Comparison of ENCODE assay signal across 10 mouse cellular contexts in the genomic region with DNA sequence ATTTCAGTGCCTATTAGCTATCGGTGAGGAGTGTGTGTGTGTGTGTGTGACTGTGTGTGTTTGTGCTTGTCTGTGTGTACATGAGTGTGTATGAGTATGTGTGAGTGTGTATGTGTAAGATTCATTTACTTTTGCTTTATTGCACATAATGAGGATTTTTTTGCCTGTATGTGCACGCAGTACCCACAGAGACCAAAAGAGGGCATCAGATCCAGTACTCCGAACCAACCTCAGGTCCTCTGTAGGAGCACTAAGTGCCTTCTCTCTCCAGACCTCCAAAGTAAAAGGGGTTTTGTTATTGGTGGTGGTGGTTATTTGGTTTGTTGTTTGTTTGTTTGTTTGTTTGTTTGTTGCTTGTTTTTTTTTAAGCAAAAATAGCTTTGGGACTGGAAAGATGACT. TPM values are rescaled to one million over a fixed set of nuclear protein-coding genes. Genes with fewer than 3 reads are reported as not detected.
DNase-seq lines count a peak whose midpoint lies in the region; ATAC-seq and TF ChIP-seq lines count a peak whose summit lies in the region.
"Had no signal": no experiment of that assay in that cellular context is flagged by ENCODE, and none has a peak within 500 bp of the region (broad histone marks: within the 10 kb centered on the region; RNA-seq: fewer than 3 reads in every experiment).

No protein-coding gene starts in this region.

- 77% methylated on average over 3 of the region's 3 CpGs for WGBS in forebrain, postnatal 0 days
- WGBS in forebrain, embryonic 15.5 days: 75% methylated on average over 3 of the region's 3 CpGs
- WGBS in midbrain, embryonic 11.5 days: 71% methylated on average over 3 of the region's 3 CpGs
- WGBS in midbrain, embryonic 13.5 days: 76% methylated on average over 3 of the region's 3 CpGs
- 69% methylated on average over 3 of the region's 3 CpGs for WGBS in forebrain, embryonic 13.5 days

- TF ChIP-seq CTCF in forebrain, postnatal 0 days (IDR thresholded peaks at IDR 0.05; ENCODE audit: low read depth): peak; percentile 67

- peak; percentile 37 for DNase-seq in forebrain, postnatal 0 days
- DNase-seq in midbrain, embryonic 11.5 days (ENCODE audit: low spot score, missing footprints): peak; percentile 90
- DNase-seq in adrenal gland, postnatal 25 days: peak; percentile 32
- no peak for DNase-seq in layer of hippocampus, adult 9-10 months (ENCODE audit: low spot score)

- H3K4me2 ChIP-seq in forebrain, postnatal 0 days (ENCODE audit: low read depth): no peak overlapping the region
- H3K4me2 ChIP-seq in forebrain, embryonic 15.5 days (replicated peaks): no peak overlapping the region
- H3K4me2 ChIP-seq in midbrain, embryonic 11.5 days: no peak overlapping the region
- H3K4me2 ChIP-seq in midbrain, embryonic 13.5 days (replicated peaks): no peak overlapping the region
- H3K4me2 ChIP-seq in forebrain, embryonic 13.5 days: no peak overlapping the region
- H3K4me2 ChIP-seq: hindbrain, embryonic 15.5 days had no signal

- H3K4me3 ChIP-seq in forebrain, postnatal 0 days (ENCODE audit: low read depth, low read length): no peak overlapping the region
- H3K4me3 ChIP-seq in forebrain, embryonic 15.5 days: no peak overlapping the region
- H3K4me3 ChIP-seq in midbrain, embryonic 11.5 days (ENCODE audit: low read depth, low read length): no peak overlapping the region
- H3K4me3 ChIP-seq in midbrain, embryonic 13.5 days (replicated peaks): no peak overlapping the region
- no peak overlapping the region for H3K4me3 ChIP-seq in forebrain, embryonic 13.5 days
- H3K4me3 ChIP-seq: hindbrain, embryonic 15.5 days had no signal

- no peak overlapping the region for H3K9ac ChIP-seq in forebrain, postnatal 0 days
- no peak overlapping the region for H3K9ac ChIP-seq in forebrain, embryonic 15.5 days (replicated peaks)
- no peak overlapping the region for H3K9ac ChIP-seq in midbrain, embryonic 11.5 days (ENCODE audit: low read length)
- H3K9ac ChIP-seq in midbrain, embryonic 13.5 days (replicated peaks): no peak overlapping the region
- H3K9ac ChIP-seq in forebrain, embryonic 13.5 days: no peak overlapping the region
- H3K9ac ChIP-seq: hindbrain, embryonic 15.5 days had no signal

- H3K9me3 ChIP-seq in forebrain, postnatal 0 days (ENCODE audit: low read length): no peaks in the 10 kb centered on the region
- no peaks in the 10 kb centered on the region for H3K9me3 ChIP-seq in forebrain, embryonic 15.5 days
- H3K9me3 ChIP-seq in midbrain, embryonic 11.5 days (ENCODE audit: control insufficient read depth, low read length): no peaks in the 10 kb centered on the region
- H3K9me3 ChIP-seq in midbrain, embryonic 13.5 days: no peaks in the 10 kb centered on the region
- H3K9me3 ChIP-seq in forebrain, embryonic 13.5 days (replicated peaks): no peaks in the 10 kb centered on the region
- H3K9me3 ChIP-seq: hindbrain, embryonic 15.5 days had no signal

- ATAC-seq in forebrain, postnatal 0 days: no peak
- ATAC-seq in forebrain, embryonic 15.5 days (replicated peaks): no peak
- ATAC-seq in midbrain, embryonic 11.5 days (ENCODE audit: low FRiP score): no peak
- no peak for ATAC-seq in midbrain, embryonic 13.5 days
- ATAC-seq in megakaryocyte progenitor cell, adult 5-6 weeks (replicated peaks; ENCODE audit: poor library complexity): peak; percentile 91
- ATAC-seq in forebrain, embryonic 13.5 days: no peak

- no peak overlapping the region for H3K27ac ChIP-seq in forebrain, postnatal 0 days (ENCODE audit: low read depth, low read length)
- no peak overlapping the region for H3K27ac ChIP-seq in forebrain, embryonic 15.5 days (replicated peaks)
- no peak overlapping the region for H3K27ac ChIP-seq in midbrain, embryonic 11.5 days (ENCODE audit: low read depth, low read length)
- no peak overlapping the region for H3K27ac ChIP-seq in midbrain, embryonic 13.5 days
- no peak overlapping the region for H3K27ac ChIP-seq in forebrain, embryonic 13.5 days
- H3K27ac ChIP-seq: hindbrain, embryonic 15.5 days had no signal

- H3K27me3 ChIP-seq in forebrain, postnatal 0 days (ENCODE audit: insufficient read depth, low read length): no peaks in the 10 kb centered on the region
- no peaks in the 10 kb centered on the region for H3K27me3 ChIP-seq in forebrain, embryonic 15.5 days
- no peaks in the 10 kb centered on the region for H3K27me3 ChIP-seq in midbrain, embryonic 11.5 days (ENCODE audit: control insufficient read depth, insufficient read depth, low read length)
- no peaks in the 10 kb centered on the region for H3K27me3 ChIP-seq in midbrain, embryonic 13.5 days
- H3K27me3 ChIP-seq in forebrain, embryonic 13.5 days: no peaks in the 10 kb centered on the region
- H3K27me3 ChIP-seq: hindbrain, embryonic 15.5 days had no signal

- no peaks in the 10 kb centered on the region for H3K4me1 ChIP-seq in forebrain, postnatal 0 days (ENCODE audit: insufficient read depth)
- no peaks in the 10 kb centered on the region for H3K4me1 ChIP-seq in forebrain, embryonic 15.5 days
- no peaks in the 10 kb centered on the region for H3K4me1 ChIP-seq in midbrain, embryonic 11.5 days (ENCODE audit: control insufficient read depth, insufficient read depth, low read length)
- peaks cover 2% of the 10 kb centered on the region; the same call in 1 of the 2 replicates for H3K4me1 ChIP-seq in midbrain, embryonic 13.5 days (replicated peaks)
- H3K4me1 ChIP-seq in forebrain, embryonic 13.5 days: no peaks in the 10 kb centered on the region
- H3K4me1 ChIP-seq: hindbrain, embryonic 15.5 days had no signal

- no peaks in the 10 kb centered on the region for H3K36me3 ChIP-seq in forebrain, postnatal 0 days (ENCODE audit: insufficient read depth)
- H3K36me3 ChIP-seq in forebrain, embryonic 15.5 days: no peaks in the 10 kb centered on the region
- H3K36me3 ChIP-seq in midbrain, embryonic 11.5 days (ENCODE audit: control insufficient read depth, insufficient read depth, low read length): no peaks in the 10 kb centered on the region
- H3K36me3 ChIP-seq in midbrain, embryonic 13.5 days: no peaks in the 10 kb centered on the region
- H3K36me3 ChIP-seq in forebrain, embryonic 13.5 days (ENCODE audit: poor library complexity, severe bottlenecking): no peaks in the 10 kb centered on the region
- H3K36me3 ChIP-seq: hindbrain, embryonic 15.5 days had no signal

RNA-seq across cellular contexts. Expression of a gene that starts 5.2 kb away (rescaled TPM):
- total RNA-seq in forebrain, postnatal 0 days (2014; rRNA removed): not detected in 2 replicates
- polyA plus RNA-seq in forebrain, postnatal 0 days (2015; fragmentation: Nextera tagmentation; extraction: Ambion mirVana): 0.05 and 0.11 TPM in 2 replicates
- 0.10 TPM in 1 of 2 replicates, not detected in the other for polyA plus RNA-seq in forebrain, embryonic 15.5 days (2015; fragmentation: Nextera tagmentation; extraction: Ambion mirVana)
- 0.12 TPM in 1 of 2 replicates, not detected in the other for polyA plus RNA-seq in midbrain, embryonic 11.5 days (2014; fragmentation: Nextera tagmentation; extraction: Ambion mirVana)
- polyA plus RNA-seq in midbrain, embryonic 13.5 days (2015; fragmentation: Nextera tagmentation; extraction: Ambion mirVana): 0.09 and 0.15 TPM in 2 replicates
- total RNA-seq in adrenal gland, postnatal 25 days (2021): 0.33 and 0.49 TPM in 2 replicates
- not detected in 2 replicates for total RNA-seq in megakaryocyte progenitor cell, adult 5-6 weeks (2015)
- total RNA-seq in megakaryocyte progenitor cell, adult 5-6 weeks (2017): not detected in 2 replicates
- 0.08 TPM in 1 of 2 replicates, not detected in the other for polyA plus RNA-seq in forebrain, embryonic 13.5 days (2015; fragmentation: Nextera tagmentation; extraction: Ambion mirVana)

RNA-seq across cellular contexts. Expression of a gene that starts 8.5 kb away (rescaled TPM):
- total RNA-seq in forebrain, postnatal 0 days (2014; rRNA removed): not detected in 2 replicates
- not detected in 2 replicates for polyA plus RNA-seq in forebrain, postnatal 0 days (2015; fragmentation: Nextera tagmentation; extraction: Ambion mirVana)
- not detected in 2 replicates for polyA plus RNA-seq in forebrain, embryonic 15.5 days (2015; fragmentation: Nextera tagmentation; extraction: Ambion mirVana)
- polyA plus RNA-seq in midbrain, embryonic 11.5 days (2014; fragmentation: Nextera tagmentation; extraction: Ambion mirVana): not detected in 2 replicates
- not detected in 2 replicates for polyA plus RNA-seq in midbrain, embryonic 13.5 days (2015; fragmentation: Nextera tagmentation; extraction: Ambion mirVana)
- not detected in 2 replicates for total RNA-seq in adrenal gland, postnatal 25 days (2021)
- total RNA-seq in megakaryocyte progenitor cell, adult 5-6 weeks (2015): not detected in 2 replicates
- not detected in 2 replicates for total RNA-seq in megakaryocyte progenitor cell, adult 5-6 weeks (2017)
- polyA plus RNA-seq in forebrain, embryonic 13.5 days (2015; fragmentation: Nextera tagmentation; extraction: Ambion mirVana): not detected in 2 replicates
- total RNA-seq: adrenal gland, adult 18-20 months had no signal
- polyA plus RNA-seq: hindbrain, embryonic 15.5 days had no signal

RNA-seq across cellular contexts. Expression of a gene that starts 30.3 kb away (rescaled TPM):
- 80.7 and 125 TPM in 2 replicates for total RNA-seq in forebrain, postnatal 0 days (2014; rRNA removed)
- 37.3 and 41.8 TPM in 2 replicates for polyA plus RNA-seq in forebrain, postnatal 0 days (2015; fragmentation: Nextera tagmentation; extraction: Ambion mirVana)
- polyA plus RNA-seq in forebrain, embryonic 15.5 days (2015; fragmentation: Nextera tagmentation; extraction: Ambion mirVana): 48.6 and 50.4 TPM in 2 replicates
- 41.1 and 44.3 TPM in 2 replicates for polyA plus RNA-seq in midbrain, embryonic 11.5 days (2014; fragmentation: Nextera tagmentation; extraction: Ambion mirVana)
- 43.9 and 44.2 TPM in 2 replicates for polyA plus RNA-seq in midbrain, embryonic 13.5 days (2015; fragmentation: Nextera tagmentation; extraction: Ambion mirVana)
- total RNA-seq in adrenal gland, postnatal 25 days (2021): 34.2 and 38.0 TPM in 2 replicates
- total RNA-seq in megakaryocyte progenitor cell, adult 5-6 weeks (2015): 6.8 and 7.0 TPM in 2 replicates
- 14.1 TPM in 2 replicates for total RNA-seq in megakaryocyte progenitor cell, adult 5-6 weeks (2017)
- polyA plus RNA-seq in forebrain, embryonic 13.5 days (2015; fragmentation: Nextera tagmentation; extraction: Ambion mirVana): 43.1 and 45.7 TPM in 2 replicates
